Mouse (Mus musculus) myocyte (in vitro differentiated cells): ENCODE results near the gene Jaml.

Experiments used
- E2F4 ChIP-seq: IDR thresholded peaks from one replicate; pipeline ENCODE4 v1.6.1; 2011; ENCODE audit warnings: mild to moderate bottlenecking, control low read depth, moderate library complexity; ENCODE audit not compliant: insufficient read depth
- POLR2A ChIP-seq: IDR thresholded peaks from one replicate; pipeline ENCODE4 v1.6.1; 2011; ENCODE audit warnings: low read depth, mild to moderate bottlenecking, control low read depth, moderate library complexity; ENCODE audit not compliant: insufficient read length
- REST ChIP-seq: IDR thresholded peaks from one replicate; pipeline ENCODE4 v1.6.1; 2011; ENCODE audit warnings: mild to moderate bottlenecking, control low read depth, moderate library complexity; ENCODE audit not compliant: insufficient read depth, insufficient read length
- TCF12 ChIP-seq: IDR thresholded peaks from one replicate; pipeline ENCODE4 v1.6.1; 2011; ENCODE audit warnings: mild to moderate bottlenecking, control low read depth; ENCODE audit not compliant: poor library complexity, insufficient read depth, severe bottlenecking

GRCm38 (mm10) chr9:45050301-45050700, 28.7 kb upstream of the Jaml start:
- TF ChIP-seq REST (no peak), POLR2A (no peak), E2F4 (no peak), TCF12 (no peak)
